Mouse (Mus musculus) embryonic facial prominence, embryonic 11.5 days (tissue): Measurements from ENCODE around the gene Pbx1. TPM values are rescaled to one million over a fixed set of nuclear protein-coding genes. Genes with fewer than 3 reads are reported as not detected.

Experiments
- ATAC-seq: fragments of 200-750 bp; cut with Nextera tagmentation; replicated peaks from 2 replicates; pipeline ENCODE4 v1.8.0; 2017; ENCODE audit warnings: low read depth; ENCODE audit not compliant: insufficient number of reproducible peaks, low FRiP score, low TSS enrichment
- DNase-seq: peaks from one replicate; pipeline ENCODE4 v3.0.0-alpha.2; 2015; ENCODE audit warnings: low spot score
- H3K27ac ChIP-seq: fragments of 300-500 bp; sonication (generic); replicated peaks from 2 replicates; pipeline ENCODE4 v1.5.1; 2014; ENCODE audit warnings: mild to moderate bottlenecking, low read depth, low read length, control low read depth
- H3K27me3 ChIP-seq: fragments of 300-500 bp; sonication (generic); 2 replicates; pipeline ENCODE4 v1.6.1; 2014; ENCODE audit warnings: mild to moderate bottlenecking, low read length, moderate library complexity, mixed read lengths; ENCODE audit not compliant: control insufficient read depth, insufficient read depth
- H3K36me3 ChIP-seq: fragments of 300-500 bp; sonication (generic); replicated peaks from 2 replicates; pipeline ENCODE4 v1.6.1; 2014; ENCODE audit warnings: low read depth, mild to moderate bottlenecking, low read length, moderate library complexity, mixed read lengths; ENCODE audit not compliant: control insufficient read depth, insufficient read depth
- H3K4me1 ChIP-seq: fragments of 300-500 bp; sonication (generic); 2 replicates; pipeline ENCODE4 v1.6.1; 2014; ENCODE audit warnings: low read length, mixed read lengths; ENCODE audit not compliant: control insufficient read depth, insufficient read depth
- H3K4me2 ChIP-seq: fragments of 300-500 bp; sonication (generic); 2 replicates; pipeline ENCODE4 v1.6.1; 2014; ENCODE audit warnings: low read depth, mild to moderate bottlenecking, control low read depth, low read length, moderate library complexity
- H3K4me3 ChIP-seq: fragments of 300-500 bp; sonication (generic); 2 replicates; pipeline ENCODE4 v1.5.1; 2014; ENCODE audit warnings: low read depth, low read length, control low read depth
- H3K9ac ChIP-seq: fragments of 300-500 bp; sonication (generic); replicated peaks from 2 replicates; pipeline ENCODE4 v1.6.1; 2014; ENCODE audit warnings: mild to moderate bottlenecking, control low read depth, low read length
- H3K9me3 ChIP-seq: fragments of 300-500 bp; sonication (generic); replicated peaks from 2 replicates; pipeline ENCODE4 v1.6.1; 2016; ENCODE audit warnings: mild to moderate bottlenecking, low read length, inconsistent platforms, mixed read lengths; ENCODE audit not compliant: control insufficient read depth
- WGBS: fragments of 180-500 bp; shearing (Covaris S2); extraction: QIAGEN DNeasy Blood & Tissue Kit; methylation state at CpG from one replicate; pipeline ENCODE4 v1.1.7; 2014; 5-methylcytosine and 5-hydroxymethylcytosine counted together
- polyA plus RNA-seq: library from polyadenylated mRNA; unstranded; fragments of >200 nt; fragmentation: Nextera tagmentation; extraction: Ambion mirVana; gene quantifications from 2 replicates; pipeline ENCODE4 v1.2.1, GENCODE M21; 2014

Pbx1 gene
- polyA plus RNA-seq, 1 experiment from 2014 or later: 47.8 TPM

- Histone ChIP-seq H3K4me1 (no peaks in the 10 kb centered on the region), H3K9ac (no peak overlapping the region), H3K27me3 (no peaks in the 10 kb centered on the region), H3K27ac (no peak overlapping the region), H3K9me3 (no peaks in the 10 kb centered on the region), H3K36me3 (no peaks in the 10 kb centered on the region), H3K4me3 (no peak overlapping the region), H3K4me2 (no peak overlapping the region)
- DNase-seq: no peak
- no peak for ATAC-seq
- WGBS: 83% methylated on average over 6 of the region's 6 CpGs
Observed at GRCm38 (mm10) chr1:168070273-168070910, 361.7 kb downstream of the Pbx1 start.

GRCm38 (mm10) chr1:168069740-168070139 lies 362.3 kb downstream of the Pbx1 start:
- Histone ChIP-seq H3K36me3 (no peaks in the 10 kb centered on the region), H3K4me3 (no peak overlapping the region), H3K27ac (no peak overlapping the region), H3K9me3 (no peaks in the 10 kb centered on the region), H3K4me2 (no peak overlapping the region), H3K27me3 (no peaks in the 10 kb centered on the region), H3K4me1 (no peaks in the 10 kb centered on the region), H3K9ac (no peak overlapping the region)
- 71% methylated on average over 5 of the region's 5 CpGs for WGBS
- DNase-seq (no peak), ATAC-seq (no peak)
